Mouse (Mus musculus) forebrain, embryonic 14.5 days (tissue): Measurements from ENCODE around the gene Elmo2. TPM values are rescaled to one million over a fixed set of nuclear protein-coding genes. Genes with fewer than 3 reads are reported as not detected.

ENCODE experiments used
- ATAC-seq: fragments of 200-750 bp; cut with Nextera tagmentation; 2 replicates; pipeline ENCODE4 v1.8.0; 2017; ENCODE audit warnings: mild to moderate bottlenecking, moderate library complexity
- DNase-seq: peaks from one replicate; pipeline ENCODE4 v3.0.0-alpha.2; 2015; ENCODE audit warnings: low spot score
- H3K27ac ChIP-seq: fragments of 300-500 bp; sonication (generic); 2 replicates; pipeline ENCODE4 v1.5.1; 2014; ENCODE audit warnings: low read depth, mild to moderate bottlenecking, control low read depth, low read length, moderate library complexity
- H3K27me3 ChIP-seq: fragments of 300-500 bp; sonication (generic); replicated peaks from 2 replicates; pipeline ENCODE4 v1.6.1; 2014; ENCODE audit warnings: low read length, control low read depth, mixed read lengths; ENCODE audit not compliant: control insufficient read depth, insufficient read depth
- H3K36me3 ChIP-seq: fragments of 300-500 bp; sonication (generic); 2 replicates; pipeline ENCODE4 v1.6.1; 2014; ENCODE audit warnings: low read length, control low read depth; ENCODE audit not compliant: control insufficient read depth, insufficient read depth
- H3K4me1 ChIP-seq: fragments of 300-500 bp; sonication (generic); 2 replicates; pipeline ENCODE4 v1.6.1; 2014; ENCODE audit warnings: antibody characterized with exemption, low read length, control low read depth; ENCODE audit not compliant: control insufficient read depth, insufficient read depth
- H3K4me2 ChIP-seq: fragments of 300-500 bp; sonication (generic); 2 replicates; pipeline ENCODE4 v1.6.1; 2014; ENCODE audit warnings: mild to moderate bottlenecking, control low read depth, low read length
- H3K4me3 ChIP-seq: fragments of 300-500 bp; sonication (generic); 2 replicates; pipeline ENCODE4 v1.5.1; 2014; ENCODE audit warnings: low read depth, low read length, control low read depth
- H3K9ac ChIP-seq: fragments of 300-500 bp; sonication (generic); 2 replicates; pipeline ENCODE4 v1.6.1; 2014; ENCODE audit warnings: mild to moderate bottlenecking, low read length, control low read depth, moderate library complexity
- H3K9me3 ChIP-seq: fragments of 300-500 bp; sonication (generic); replicated peaks from 2 replicates; pipeline ENCODE4 v1.6.1; 2016; ENCODE audit warnings: low read length, control low read depth, mixed read lengths; ENCODE audit not compliant: control insufficient read depth
- WGBS: fragments of 180-500 bp; shearing (Covaris S2); extraction: QIAGEN DNeasy Blood & Tissue Kit; methylation state at CpG from one replicate; pipeline ENCODE4 v1.1.7; 2014; 5-methylcytosine and 5-hydroxymethylcytosine counted together
- polyA plus RNA-seq: library from polyadenylated mRNA; unstranded; fragments of >200 nt; fragmentation: Nextera tagmentation; extraction: Ambion mirVana; gene quantifications from 2 replicates; pipeline ENCODE4 v1.2.1, GENCODE M21; 2014

Elmo2 gene
- polyA plus RNA-seq, 1 experiment from 2014 or later, result 95.5 TPM

DNA sequence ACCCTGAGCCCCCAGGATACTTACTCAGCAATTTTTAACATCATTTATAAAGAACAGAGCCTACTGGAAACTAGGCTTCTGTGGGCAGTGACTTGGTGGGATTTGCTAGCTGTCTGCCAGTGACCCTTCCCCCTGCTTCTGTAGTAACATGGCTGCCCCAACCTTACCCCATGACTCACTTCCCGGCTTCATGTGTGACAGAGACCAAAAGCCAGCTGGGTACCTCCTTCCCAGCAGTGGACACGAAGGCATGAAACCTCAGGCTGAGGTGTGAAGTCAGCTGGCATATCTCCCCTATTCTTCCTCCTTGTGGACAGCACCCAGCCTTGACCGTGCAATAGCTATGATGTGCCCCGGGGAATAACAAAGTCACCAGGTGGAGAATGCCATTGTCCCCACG lies 2.5 kb upstream of the Elmo2 start:
- no peak overlapping the region for H3K4me3 ChIP-seq
- no peaks in the 10 kb centered on the region for H3K36me3 ChIP-seq
- H3K4me1 ChIP-seq, result peaks cover 31% of the 10 kb centered on the region
- no peaks in the 10 kb centered on the region for H3K27me3 ChIP-seq
- H3K4me2 ChIP-seq, result no peak overlapping the region
- no peaks in the 10 kb centered on the region for H3K9me3 ChIP-seq
- no peak for DNase-seq
- H3K27ac ChIP-seq, result no peak overlapping the region
- ATAC-seq, result no peak
- H3K9ac ChIP-seq, result no peak overlapping the region
- WGBS, result 76% methylated on average over 5 of the region's 5 CpGs

DNA sequence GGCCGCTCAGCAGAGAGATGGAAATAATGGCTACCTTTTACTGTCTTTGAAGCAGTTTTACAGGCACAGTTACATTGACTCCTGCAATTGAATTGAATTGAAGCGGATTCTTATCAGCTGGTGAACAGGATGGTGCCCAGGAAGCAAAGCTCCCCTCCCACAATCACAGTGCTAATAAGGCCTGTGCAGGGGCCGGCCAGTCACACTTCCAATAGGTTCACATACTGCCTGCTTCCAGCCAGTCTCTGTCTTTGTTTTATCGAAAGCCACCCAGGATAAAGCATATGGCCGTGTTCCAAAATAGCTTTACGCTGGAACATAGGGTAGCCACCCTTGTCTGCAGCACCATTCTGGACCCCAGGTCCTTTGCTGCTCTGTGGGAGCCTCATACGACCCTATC lies 1.1 kb upstream of the Elmo2 start:
- ATAC-seq, result no peak

DNA sequence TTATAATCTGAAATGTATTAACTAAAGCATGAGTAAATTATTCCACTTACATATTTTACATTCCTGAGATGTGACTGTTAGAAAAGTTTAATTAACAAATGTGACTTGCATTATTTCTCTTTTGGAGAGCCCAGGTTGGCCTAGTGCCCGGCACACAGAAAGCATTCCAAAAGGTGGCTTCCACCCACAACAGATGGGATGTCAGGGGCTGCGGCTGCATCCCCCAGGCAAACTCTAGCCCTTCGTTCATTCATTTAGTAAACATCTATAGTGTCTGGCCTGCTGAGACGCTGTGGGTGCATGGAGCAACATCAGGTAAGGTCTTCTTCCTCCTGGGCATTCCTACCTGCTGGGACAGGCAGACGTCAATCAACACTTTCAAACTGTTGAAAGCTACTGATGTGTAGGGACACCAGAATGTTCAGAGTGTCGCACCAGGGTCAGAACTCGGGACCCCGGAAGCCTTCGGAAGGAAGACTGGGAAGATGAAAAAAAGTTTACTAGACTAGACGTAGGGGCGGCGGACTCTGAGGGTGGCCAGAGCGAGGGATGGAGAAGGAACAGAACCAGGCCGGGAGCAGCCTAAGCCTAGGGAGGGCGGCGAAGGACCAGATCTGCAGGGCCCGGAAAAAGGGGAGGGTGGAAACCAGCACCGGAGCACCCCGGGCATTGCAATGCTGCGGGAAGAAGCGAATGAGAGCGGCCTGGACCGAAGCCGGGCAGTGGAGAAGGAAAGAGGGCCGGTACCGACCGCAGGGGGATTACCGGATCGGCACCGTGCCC lies 567 bp downstream of the Elmo2 start:
- H3K4me2 ChIP-seq, result peak overlapping the region; percentile 93
- peak overlapping the region; percentile 71 for H3K27ac ChIP-seq
- DNase-seq, result peak; percentile 41
- peak; percentile 30 for ATAC-seq
- peak overlapping the region; percentile 94 for H3K9ac ChIP-seq
- H3K36me3 ChIP-seq, result no peaks in the 10 kb centered on the region
- H3K9me3 ChIP-seq, result no peaks in the 10 kb centered on the region
- peak overlapping the region; percentile 90 for H3K4me3 ChIP-seq
- peaks cover 37% of the 10 kb centered on the region for H3K4me1 ChIP-seq
- no peaks in the 10 kb centered on the region for H3K27me3 ChIP-seq
- WGBS, result under 1% methylated on average over 30 of the region's 30 CpGs

More for the DNA sequence above, 1.1 kb upstream of the Elmo2 start:
- Histone ChIP-seq H3K4me3 (peak overlapping the region; percentile 90; the same call in 1 of the 2 replicates), H3K4me2 (peak overlapping the region; percentile 88), H3K9me3 (no peaks in the 10 kb centered on the region), H3K9ac (peak overlapping the region; percentile 63), H3K27me3 (no peaks in the 10 kb centered on the region), H3K36me3 (no peaks in the 10 kb centered on the region), H3K4me1 (peaks cover 30% of the 10 kb centered on the region), H3K27ac (peak overlapping the region; percentile 91)
- peak; percentile 37 for DNase-seq
- WGBS, result 23% methylated on average over 7 of the region's 7 CpGs

DNA sequence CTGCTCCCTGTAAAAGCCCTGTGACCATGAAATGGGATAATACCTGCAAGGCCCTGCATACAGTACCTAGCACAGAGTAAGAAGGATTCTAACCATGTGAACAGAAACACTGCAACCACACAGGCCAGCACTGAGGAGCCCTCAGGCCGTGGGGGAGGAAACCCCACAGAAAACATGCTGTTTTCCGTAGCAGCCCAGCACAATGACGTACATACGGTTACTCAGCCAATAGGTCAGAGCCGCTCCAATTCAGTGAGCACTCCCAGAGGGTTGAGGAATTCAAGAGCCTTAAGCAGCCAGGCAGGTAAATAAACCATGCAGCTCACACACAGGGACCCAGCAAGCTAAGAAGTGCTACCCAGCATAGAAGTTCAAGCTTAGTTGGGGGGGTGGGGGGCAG lies 2.4 kb downstream of the Elmo2 start:
- H3K27ac ChIP-seq, result no peak overlapping the region
- 37% methylated on average over 5 of the region's 5 CpGs for WGBS
- H3K9me3 ChIP-seq, result no peaks in the 10 kb centered on the region
- DNase-seq (no peak), ATAC-seq (no peak)
- no peak overlapping the region for H3K4me3 ChIP-seq
- H3K4me1 ChIP-seq, result peaks cover 37% of the 10 kb centered on the region
- no peaks in the 10 kb centered on the region for H3K36me3 ChIP-seq
- no peaks in the 10 kb centered on the region for H3K27me3 ChIP-seq
- H3K4me2 ChIP-seq, result peak overlapping the region; percentile 12; the same call in 1 of the 2 replicates
- H3K9ac ChIP-seq, result peak overlapping the region; percentile 32

DNA sequence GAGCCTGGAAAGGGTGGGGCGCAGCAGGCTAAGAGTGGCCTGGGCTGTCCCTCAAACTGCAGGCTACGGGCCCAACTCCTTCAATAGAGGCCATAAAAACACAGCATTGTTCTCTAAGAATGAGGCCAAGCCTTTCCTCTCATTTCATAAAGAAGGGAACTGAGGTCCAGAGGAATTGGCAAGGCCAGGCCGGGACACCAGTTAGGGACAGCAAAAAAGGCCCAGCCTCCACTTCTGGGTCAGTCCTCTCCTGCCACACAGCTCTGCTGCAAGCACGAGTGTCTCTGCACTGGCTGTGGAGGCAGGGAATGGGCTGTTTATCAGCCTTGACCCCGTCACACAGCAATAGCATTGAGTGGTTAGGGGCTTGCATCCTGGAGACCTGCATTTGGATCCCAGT lies 2.8 kb downstream of the Elmo2 start:
- H3K27ac ChIP-seq, result no peak overlapping the region
- WGBS, result 61% methylated on average over 5 of the region's 5 CpGs
- no peaks in the 10 kb centered on the region for H3K9me3 ChIP-seq
- H3K27me3 ChIP-seq, result no peaks in the 10 kb centered on the region
- no peak for ATAC-seq
- H3K9ac ChIP-seq, result peak overlapping the region; percentile 32; the same call in 1 of the 2 replicates
- no peak overlapping the region for H3K4me3 ChIP-seq
- H3K36me3 ChIP-seq, result no peaks in the 10 kb centered on the region
- DNase-seq, result no peak
- peaks cover 39% of the 10 kb centered on the region for H3K4me1 ChIP-seq
- no peak overlapping the region for H3K4me2 ChIP-seq

DNA sequence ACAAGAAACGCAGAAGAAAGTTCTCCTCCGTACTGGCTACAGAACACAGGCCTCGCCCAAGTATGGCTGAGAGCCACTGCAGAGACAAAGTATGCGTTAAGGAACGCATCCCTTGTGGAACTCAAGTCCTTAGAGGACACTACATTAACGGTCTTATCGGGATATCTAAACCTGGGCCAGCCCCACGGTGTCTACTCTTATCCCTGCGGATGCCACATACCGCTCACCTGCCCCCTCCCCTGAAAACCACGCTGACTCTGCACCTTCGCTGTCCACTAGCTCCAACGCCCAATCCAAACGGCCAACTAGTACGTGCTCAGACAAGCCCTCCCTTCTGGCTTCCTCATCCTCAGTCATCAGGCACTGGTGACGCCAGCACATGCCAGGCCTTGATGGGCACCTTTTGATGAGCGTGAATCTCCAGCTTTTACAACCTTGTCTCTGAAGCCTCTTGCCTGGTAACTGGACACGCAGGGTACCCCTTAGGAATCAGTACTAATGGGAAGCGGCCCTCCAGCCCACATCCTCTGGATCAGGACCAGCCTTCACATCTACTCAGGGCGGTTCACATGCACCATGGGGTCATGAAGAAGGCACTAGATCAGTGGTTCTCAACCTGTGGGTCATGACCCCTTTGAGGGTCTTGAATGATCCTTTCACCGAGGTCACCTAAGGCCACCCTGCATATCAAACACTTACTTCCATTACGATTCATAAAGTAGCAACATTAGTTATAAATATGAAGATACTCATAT lies 4.1 kb downstream of the Elmo2 start:
- peak overlapping the region; percentile 9; the same call in 1 of the 2 replicates for H3K9ac ChIP-seq
- WGBS, result 90% methylated on average over 22 of the region's 22 CpGs
- H3K4me1 ChIP-seq, result peaks cover 41% of the 10 kb centered on the region
- no peak overlapping the region for H3K4me3 ChIP-seq
- no peaks in the 10 kb centered on the region for H3K36me3 ChIP-seq
- H3K27ac ChIP-seq, result no peak overlapping the region
- no peak for ATAC-seq
- no peak for DNase-seq
- no peak overlapping the region for H3K4me2 ChIP-seq
- no peaks in the 10 kb centered on the region for H3K9me3 ChIP-seq
- H3K27me3 ChIP-seq, result no peaks in the 10 kb centered on the region

DNA sequence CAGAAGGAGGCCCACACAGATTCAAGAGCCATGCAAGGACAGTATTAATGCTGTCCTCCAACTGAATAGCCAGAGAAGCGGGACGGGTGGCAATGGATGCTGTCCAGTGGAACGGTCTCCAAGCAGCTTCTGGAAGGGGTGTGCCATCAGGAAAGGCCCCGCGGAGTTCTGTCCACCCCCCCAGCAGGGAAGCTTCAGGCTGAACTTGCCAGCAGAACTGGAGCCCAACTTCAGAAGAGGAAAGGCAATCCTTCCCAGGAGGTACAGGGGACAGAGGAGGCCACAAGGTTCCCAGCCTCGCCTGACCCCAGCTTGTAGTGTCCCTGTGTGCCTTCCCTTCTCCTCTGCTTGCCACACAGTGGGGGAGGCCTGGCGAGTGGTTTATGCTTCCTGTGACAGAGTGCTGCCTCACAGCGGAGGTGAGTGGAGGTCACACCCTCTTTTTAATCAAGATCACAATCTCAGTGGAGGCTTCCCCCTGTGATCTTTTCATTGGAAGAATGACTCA lies 4.8 kb downstream of the Elmo2 start:
- Histone ChIP-seq H3K27ac (0 out of 2 replicates have a peak overlapping the region, but pooled peaks have one; percentile 29), H3K4me2 (no peak overlapping the region; the same call in 1 of the 2 replicates), H3K27me3 (no peaks in the 10 kb centered on the region), H3K36me3 (no peaks in the 10 kb centered on the region), H3K4me1 (peaks cover 44% of the 10 kb centered on the region), H3K4me3 (no peak overlapping the region), H3K9me3 (no peaks in the 10 kb centered on the region), H3K9ac (peak overlapping the region; percentile 9; the same call in 1 of the 2 replicates)
- DNase-seq, result no peak
- ATAC-seq, result no peak
- WGBS, result 62% methylated on average over 8 of the region's 8 CpGs

DNA sequence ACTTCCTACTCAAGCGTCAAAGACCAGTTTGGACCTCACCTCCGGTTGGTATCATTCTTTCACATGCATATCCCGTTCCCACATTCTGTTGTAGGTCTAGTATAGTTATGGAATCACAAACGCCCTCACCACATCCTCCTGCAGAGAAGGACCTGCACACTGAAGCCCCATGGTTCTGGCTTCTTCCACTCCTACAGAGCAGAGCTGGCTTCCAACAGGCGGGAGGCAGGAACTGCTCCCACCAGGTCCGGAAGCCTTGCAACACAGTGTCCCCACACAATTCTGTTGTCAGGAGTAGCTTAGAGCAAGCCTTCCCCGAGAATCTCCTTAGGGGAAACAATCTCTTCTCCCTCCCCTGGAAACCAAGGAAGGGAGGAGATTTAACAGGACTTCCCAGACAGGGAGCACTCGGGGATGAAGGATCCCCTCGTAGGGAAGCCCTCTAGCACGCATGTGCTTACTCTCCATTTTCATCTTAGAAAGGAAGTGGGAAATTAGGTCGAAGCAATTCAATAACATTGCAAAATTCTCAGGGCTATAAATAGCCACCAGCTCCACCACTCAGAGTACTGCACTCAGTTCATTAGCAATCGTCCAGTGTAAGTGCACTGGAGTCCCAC lies 5.6 kb downstream of the Elmo2 start:
- H3K9ac ChIP-seq, result no peak overlapping the region
- peaks cover under 1% of the 10 kb centered on the region for H3K36me3 ChIP-seq
- no peak for DNase-seq
- 0 out of 2 replicates have a peak overlapping the region, but pooled peaks have one; percentile 29 for H3K27ac ChIP-seq
- H3K4me3 ChIP-seq, result no peak overlapping the region
- WGBS, result 73% methylated on average over 12 of the region's 12 CpGs
- ATAC-seq, result no peak
- no peaks in the 10 kb centered on the region for H3K9me3 ChIP-seq
- no peak overlapping the region; the same call in 1 of the 2 replicates for H3K4me2 ChIP-seq
- H3K27me3 ChIP-seq, result no peaks in the 10 kb centered on the region
- H3K4me1 ChIP-seq, result peaks cover 49% of the 10 kb centered on the region
